Mouse (Mus musculus): ENCODE measurements around the gene Skp1a.

Gene Skp1a

GRCm38 (mm10) chr11:52255077-52255476 is 23.3 kb downstream of the Skp1a start:
- no peak for DNase-seq

DNA sequence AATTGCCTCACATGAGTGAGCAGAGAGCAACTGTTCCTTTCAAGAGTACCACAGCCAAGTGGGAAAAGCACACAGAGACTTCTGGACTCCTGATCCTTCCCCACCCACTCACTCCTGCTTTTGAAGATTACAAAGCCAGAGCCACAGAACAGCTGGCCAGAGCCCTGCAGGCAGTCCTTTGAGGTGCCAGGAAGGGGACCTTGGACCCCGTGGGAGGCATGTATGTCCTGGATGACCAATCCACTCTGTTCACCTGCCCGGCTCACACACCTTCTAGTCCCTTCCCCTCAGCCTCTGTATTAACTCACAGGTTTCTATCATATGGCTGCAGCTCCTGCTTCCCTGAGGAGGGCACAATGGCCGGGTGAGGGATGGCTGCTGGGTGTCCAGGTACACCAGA is 25.6 kb downstream of the Skp1a start:
- no peak for DNase-seq

- DNase-seq, result no peak
Observed at GRCm38 (mm10) chr11:52258711-52259110, 26.9 kb downstream of the Skp1a start.

DNA sequence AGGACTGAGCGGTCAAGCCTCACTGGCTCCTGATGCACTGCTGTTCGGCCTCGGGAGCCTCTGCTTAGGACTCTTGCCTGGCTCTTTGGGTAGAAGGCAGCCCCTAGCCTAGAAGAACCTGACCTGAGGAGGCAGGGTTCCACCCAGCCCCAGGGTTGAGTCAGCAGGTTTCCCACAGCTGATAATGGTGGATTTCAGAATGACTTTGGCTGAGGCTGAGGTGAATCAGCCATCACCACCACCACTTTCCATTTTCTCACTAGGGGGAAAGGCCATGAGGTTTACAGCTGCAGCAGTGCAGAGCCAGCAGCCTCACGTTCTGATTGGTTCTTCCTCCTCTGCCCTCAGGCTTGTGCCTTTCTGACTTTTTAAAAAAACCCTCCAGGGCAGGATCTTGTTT is 29.1 kb downstream of the Skp1a start:
- DNase-seq, result no peak

GRCm38 (mm10) chr11:52261937-52262336 is 30.1 kb downstream of the Skp1a start:
- DNase-seq, result no peak

DNA sequence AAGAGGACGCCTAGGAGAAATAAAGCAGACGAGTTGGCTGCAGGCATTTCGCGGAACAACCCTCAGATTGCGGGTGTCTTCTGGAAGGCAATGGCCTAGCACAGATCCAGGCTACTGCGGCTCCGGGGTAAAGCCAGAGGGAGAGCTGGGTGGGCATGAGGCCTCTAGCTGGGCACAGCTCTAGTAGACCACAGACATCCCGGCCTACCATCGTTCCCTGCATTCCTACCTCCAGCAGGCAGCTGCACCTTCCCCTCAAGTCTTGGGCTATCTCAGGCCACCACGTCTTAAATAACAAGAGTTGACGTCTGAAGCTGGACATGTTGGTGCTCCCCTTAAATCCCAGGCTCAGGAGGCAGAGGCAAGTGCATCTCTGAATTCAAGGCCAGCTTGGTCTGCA is 30.5 kb downstream of the Skp1a start:
- no peak for DNase-seq

- DNase-seq, result no peak
Observed at GRCm38 (mm10) chr11:52264871-52265270, 33.1 kb downstream of the Skp1a start.

DNA sequence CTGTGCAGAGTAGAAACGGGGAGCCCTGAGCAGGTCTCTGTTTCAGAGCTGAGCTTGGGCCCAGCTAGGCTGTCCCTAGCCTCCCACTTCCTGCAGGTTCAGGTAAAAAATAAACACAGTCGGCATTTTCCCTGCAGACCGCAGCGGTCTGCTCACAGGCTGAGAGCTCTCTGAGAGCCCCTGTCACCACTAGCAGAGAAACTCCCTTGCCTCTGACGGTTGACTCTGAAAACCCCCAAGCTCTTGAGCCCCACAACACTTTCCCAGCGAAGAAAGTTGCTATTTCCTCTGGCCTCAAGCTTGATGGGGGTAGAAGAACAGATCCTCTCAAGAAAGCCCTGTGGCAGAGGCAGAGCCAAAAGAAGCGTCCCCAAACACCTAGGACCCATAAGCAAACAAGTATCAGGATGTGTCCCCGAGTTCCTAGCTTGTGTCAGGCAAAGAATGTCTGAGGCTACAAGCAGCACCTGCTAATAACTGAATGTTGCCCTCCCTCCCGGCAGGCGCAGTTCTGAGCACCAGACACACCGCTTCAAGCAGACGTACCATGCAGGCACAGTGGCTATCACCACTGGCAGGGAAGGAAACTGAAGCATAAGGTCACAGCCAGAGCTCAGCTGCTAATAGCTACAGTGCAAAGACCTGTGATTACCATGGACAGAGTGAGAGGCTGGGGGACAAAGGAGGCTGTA is 34.0 kb downstream of the Skp1a start:
- no peak for DNase-seq

DNA sequence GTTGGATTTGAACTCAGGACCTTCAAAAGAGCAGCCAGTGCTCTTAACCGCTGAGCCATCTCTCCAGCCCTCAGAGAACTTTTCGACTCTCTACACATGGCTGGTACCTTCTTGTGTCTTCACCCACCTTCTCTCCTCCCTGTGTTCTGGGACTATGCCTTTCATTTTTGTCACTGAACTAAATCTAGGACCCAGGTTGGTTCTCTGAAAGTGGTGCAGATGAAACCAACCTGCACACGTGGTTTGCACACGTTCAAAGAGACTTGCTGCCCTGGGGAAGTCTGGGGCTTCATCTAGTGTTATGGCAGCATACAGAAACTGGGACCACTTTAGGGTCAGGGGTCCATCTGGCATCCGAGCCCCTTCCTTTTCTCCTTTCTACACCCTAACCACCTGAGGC is 35.5 kb downstream of the Skp1a start:
- DNase-seq, result no peak

- no peak for DNase-seq
Observed at GRCm38 (mm10) chr11:52268104-52268835, 36.5 kb downstream of the Skp1a start.

- DNase-seq, result no peak
Observed at GRCm38 (mm10) chr11:52269841-52270240, 38.0 kb downstream of the Skp1a start.

DNA sequence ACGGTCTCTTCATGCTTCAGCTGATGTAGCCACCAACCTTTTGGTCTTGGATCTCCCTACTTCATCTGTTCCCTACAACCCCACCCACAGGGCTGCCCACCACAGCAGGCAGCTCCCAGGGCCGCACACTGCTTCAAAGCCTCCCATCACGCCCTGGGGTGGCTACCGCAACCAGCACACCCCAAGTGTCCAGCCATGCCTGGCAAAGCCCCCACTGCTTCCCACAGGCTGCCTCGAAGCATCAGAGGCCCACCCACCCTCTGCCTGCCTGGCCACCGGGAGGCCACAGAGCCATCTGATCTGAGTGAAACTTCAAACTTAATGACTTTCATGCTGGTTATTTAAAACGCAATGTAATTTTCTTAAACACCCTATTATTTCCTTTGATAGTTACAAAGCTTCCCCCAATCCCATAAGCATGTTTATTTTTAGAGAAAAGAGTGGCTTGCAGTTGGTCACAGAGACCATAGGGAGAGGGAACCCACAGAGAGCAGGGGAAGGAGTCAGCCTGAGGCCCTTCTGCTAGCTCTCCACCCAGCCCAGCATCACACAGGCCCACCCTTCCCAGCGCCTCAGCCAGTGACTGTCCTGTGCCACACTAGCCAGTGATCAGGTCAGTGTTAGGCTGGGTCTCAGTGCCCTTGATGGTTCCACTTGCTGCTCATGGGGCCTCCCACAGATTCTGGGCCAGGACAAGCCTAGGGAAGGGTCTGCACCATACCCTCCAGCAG is 40.1 kb downstream of the Skp1a start:
- no peak for DNase-seq

DNA sequence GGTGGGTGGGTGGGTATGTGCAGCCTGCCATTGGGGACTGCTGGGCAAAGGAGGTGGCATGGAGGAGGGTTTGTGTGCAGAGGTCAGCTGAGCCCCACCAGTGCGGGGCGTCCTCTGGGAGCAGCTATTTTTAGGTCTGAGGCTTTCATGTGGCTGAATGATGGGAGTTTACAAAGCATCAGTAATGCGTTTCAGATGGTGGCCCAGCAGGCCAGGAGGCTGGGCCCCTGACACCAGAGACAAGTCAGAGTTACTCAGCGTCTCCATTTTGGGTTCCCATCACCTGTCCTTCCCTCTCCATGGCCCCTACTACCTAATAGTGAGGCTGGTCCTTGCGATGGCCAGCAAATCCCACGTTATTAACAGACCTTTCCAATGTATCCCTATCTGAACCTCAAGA is 40.8 kb downstream of the Skp1a start:
- DNase-seq, result no peak

GRCm38 (mm10) chr11:52273183-52273941 is 41.6 kb downstream of the Skp1a start:
- DNase-seq, result no peak

GRCm38 (mm10) chr11:52273942-52274330 is 42.1 kb downstream of the Skp1a start:
- no peak for DNase-seq

- DNase-seq, result no peak
Observed at GRCm38 (mm10) chr11:52274456-52275112, 42.8 kb downstream of the Skp1a start.

- DNase-seq, result no peak
Observed at GRCm38 (mm10) chr11:52275366-52275765, 43.6 kb downstream of the Skp1a start.

- DNase-seq, result no peak
Observed at GRCm38 (mm10) chr11:52275774-52276555, 44.2 kb downstream of the Skp1a start.

- no peak for DNase-seq
Observed at GRCm38 (mm10) chr11:52276961-52277391, 45.2 kb downstream of the Skp1a start.

DNA sequence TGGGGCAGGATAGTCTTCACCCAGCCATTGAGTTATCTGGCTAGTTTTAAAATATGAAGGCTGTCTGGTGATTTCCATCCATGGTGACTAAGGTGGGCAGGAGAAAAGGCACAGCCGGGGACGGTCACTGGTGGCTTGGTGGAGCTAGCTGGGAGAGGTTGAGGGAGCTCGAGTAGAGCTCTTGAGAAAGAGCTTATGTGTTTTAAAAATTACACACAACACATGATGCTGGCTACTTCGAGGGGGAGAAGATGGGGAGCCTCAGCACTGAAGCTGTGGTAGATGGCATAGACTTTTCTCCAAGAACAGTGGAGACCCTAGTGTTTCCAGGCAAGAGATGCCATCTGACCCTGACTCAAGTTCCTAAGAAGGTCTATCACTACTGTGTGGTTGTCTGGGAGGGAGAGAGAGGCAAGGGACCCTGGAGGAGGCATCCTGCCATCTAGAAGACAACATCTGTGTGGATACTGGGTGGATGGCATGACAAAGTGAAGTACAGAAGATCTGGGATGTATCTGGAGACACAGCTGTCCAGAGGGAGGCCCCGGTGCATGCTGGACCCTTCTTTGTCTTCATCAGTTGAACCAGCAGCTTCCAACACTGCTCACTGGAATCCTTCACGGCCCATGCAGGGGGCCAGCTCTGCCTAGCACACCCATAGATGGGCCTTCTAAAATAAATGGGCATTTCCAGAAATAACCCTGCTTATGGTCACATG is 45.8 kb downstream of the Skp1a start:
- DNase-seq, result no peak

DNA sequence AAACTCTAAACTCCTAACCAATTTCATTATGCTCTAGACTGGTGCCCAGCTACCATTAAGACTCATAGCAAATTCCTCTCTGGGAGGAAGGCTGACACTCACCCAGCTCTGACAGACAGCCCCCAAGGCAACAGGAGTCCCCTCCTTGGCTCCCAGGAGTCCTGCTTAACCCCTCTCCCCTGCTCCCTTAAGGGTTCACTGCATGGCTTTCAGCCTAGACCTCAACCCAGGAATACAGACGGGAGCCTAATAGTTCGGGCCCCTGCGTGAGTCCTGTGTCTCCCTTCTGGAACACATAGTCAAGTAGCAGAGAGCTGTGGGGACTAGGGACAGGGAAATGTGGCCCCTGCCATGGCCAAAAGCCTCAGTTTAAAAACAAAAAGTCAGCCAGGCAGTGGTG is 46.4 kb downstream of the Skp1a start:
- no peak for DNase-seq
